ENCODE assay signal across 16 mouse cellular contexts in the genomic region with DNA sequence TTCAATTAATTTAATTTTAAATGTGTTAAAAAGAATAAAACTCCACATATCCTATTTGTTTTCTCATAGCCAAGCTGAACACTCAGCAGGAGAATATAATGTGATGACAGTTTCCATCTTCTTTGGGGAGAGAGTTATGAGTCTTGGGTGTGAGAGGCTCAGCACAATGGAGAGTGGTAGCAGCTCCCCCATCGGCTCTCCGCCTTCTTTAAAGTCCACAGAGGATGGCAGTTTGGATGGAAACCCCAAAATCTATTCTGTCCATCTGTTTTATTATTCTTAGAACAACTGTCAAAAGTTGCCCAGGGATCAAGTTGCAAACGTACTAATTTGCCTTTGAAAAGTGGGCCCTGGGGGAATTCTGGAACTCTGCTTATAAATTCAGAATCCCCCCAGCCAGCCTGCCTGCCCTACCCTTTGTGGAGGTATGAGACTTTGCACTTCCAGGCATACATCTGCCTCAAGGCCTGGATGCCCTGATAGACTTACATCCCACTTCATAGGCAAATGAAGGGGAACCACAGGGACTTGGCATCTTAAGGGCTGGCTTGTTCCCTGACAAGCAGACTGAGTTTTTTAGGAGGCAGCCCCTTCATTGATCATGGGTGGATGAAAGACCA.
DNase-seq lines count a peak whose midpoint lies in the region; ATAC-seq and TF ChIP-seq lines count a peak whose summit lies in the region.
"Had no signal": no experiment of that assay in that cellular context is flagged by ENCODE, and none has a peak within 500 bp of the region (broad histone marks: within the 10 kb centered on the region; RNA-seq: fewer than 3 reads in every experiment).

No protein-coding gene starts in this region.

- no peak overlapping the region for H3K9ac ChIP-seq in ES-Bruce4 (ENCODE audit: low read depth, poor library complexity, severe bottlenecking)
- H3K9ac ChIP-seq in ES-E14 (ENCODE audit: insufficient read depth, low read depth, low read length, poor library complexity, severe bottlenecking): no peak overlapping the region
- 0 out of 2 replicates have a peak overlapping the region, but pooled peaks have one; percentile 2 for H3K9ac ChIP-seq in forebrain, embryonic 11.5 days (ENCODE audit: low read length)
- H3K9ac ChIP-seq: limb, embryonic 15.5 days; neural tube, embryonic 12.5 days; stomach, embryonic 15.5 days had no signal

- TF ChIP-seq CTCF in ES-Bruce4 (IDR thresholded peaks at IDR 0.05; ENCODE audit: low read depth, low read length): no peak

- in situ Hi-C loops in ES-E14 (cut with MboI; ENCODE audit: low sequenced_read_pairs in 2 of 2, unreplicated experiment in 2 of 2): no loop called here

- H3K4me3 ChIP-seq in ES-Bruce4 (ENCODE audit: low read depth, low read length) (no peak overlapping the region), ES-E14 (ENCODE audit: insufficient read depth in 1 of 2, low read depth in 1 of 2, low read length in 2 of 2, poor library complexity in 1 of 2, severe bottlenecking in 1 of 2) (no peak overlapping the region)
- H3K4me3 ChIP-seq in forebrain, embryonic 11.5 days (ENCODE audit: low read depth, low read length): no peak overlapping the region
- H3K4me3 ChIP-seq: limb, embryonic 15.5 days; neural tube, embryonic 12.5 days; stomach, embryonic 15.5 days had no signal

- H3K9me3 ChIP-seq in ES-Bruce4 (replicated peaks; ENCODE audit: control insufficient read depth, insufficient read depth, low read length, poor library complexity, severe bottlenecking): no peaks in the 10 kb centered on the region
- no peaks in the 10 kb centered on the region for H3K9me3 ChIP-seq in ES-E14 (ENCODE audit: control insufficient read depth, insufficient read depth, low read depth, low read length)
- H3K9me3 ChIP-seq in forebrain, embryonic 11.5 days (ENCODE audit: control insufficient read depth, low read length): no peaks in the 10 kb centered on the region
- H3K9me3 ChIP-seq: limb, embryonic 15.5 days; neural tube, embryonic 12.5 days; stomach, embryonic 15.5 days had no signal

- 33% methylated on average over 3 of the region's 3 CpGs for WGBS in forebrain, embryonic 11.5 days

- peaks cover 18% of the 10 kb centered on the region for H3K4me1 ChIP-seq in ES-Bruce4 (ENCODE audit: control insufficient read depth, insufficient read depth, low read length)
- peaks cover 26 to 36% of the 10 kb centered on the region in 2 experiments for H3K4me1 ChIP-seq in ES-E14 (ENCODE audit: control insufficient read depth in 2 of 2, insufficient read depth in 2 of 2, low read length in 2 of 2, poor library complexity in 1 of 2)
- H3K4me1 ChIP-seq in forebrain, embryonic 11.5 days (replicated peaks; ENCODE audit: control insufficient read depth, insufficient read depth, low read length): peaks cover 15% of the 10 kb centered on the region; the same call in 1 of the 2 replicates
- H3K4me1 ChIP-seq: limb, embryonic 15.5 days; stomach, embryonic 15.5 days had no signal

- peak; percentile 45; the same call in 1 of the 2 replicates for ATAC-seq in forebrain, embryonic 11.5 days (replicated peaks; ENCODE audit: low FRiP score)

- H3K36me3 ChIP-seq in ES-Bruce4 (ENCODE audit: control insufficient read depth, insufficient read depth, low read length, poor library complexity, severe bottlenecking): no peaks in the 10 kb centered on the region
- H3K36me3 ChIP-seq in ES-E14 (ENCODE audit: control insufficient read depth, insufficient read depth, low read length, poor library complexity, severe bottlenecking): no peaks in the 10 kb centered on the region
- no peaks in the 10 kb centered on the region for H3K36me3 ChIP-seq in forebrain, embryonic 11.5 days (ENCODE audit: control insufficient read depth, insufficient read depth, low read length)
- H3K36me3 ChIP-seq: limb, embryonic 15.5 days; neural tube, embryonic 12.5 days; stomach, embryonic 15.5 days had no signal

- no peak overlapping the region for H3K4me2 ChIP-seq in forebrain, embryonic 11.5 days (ENCODE audit: low read depth, low read length, severe bottlenecking)
- H3K4me2 ChIP-seq: limb, embryonic 15.5 days; neural tube, embryonic 12.5 days; stomach, embryonic 15.5 days had no signal

- H3K27me3 ChIP-seq in ES-Bruce4 (ENCODE audit: control insufficient read depth, insufficient read depth, low read length, poor library complexity, severe bottlenecking): no peaks in the 10 kb centered on the region
- no peaks in the 10 kb centered on the region for H3K27me3 ChIP-seq in forebrain, embryonic 11.5 days (ENCODE audit: control insufficient read depth, insufficient read depth, low read length)
- H3K27me3 ChIP-seq: limb, embryonic 15.5 days; neural tube, embryonic 12.5 days; stomach, embryonic 15.5 days had no signal

- DNase-seq in ES-E14 (ENCODE audit: low read depth, low spot score): no peak
- DNase-seq in forebrain, embryonic 11.5 days (ENCODE audit: low spot score): no peak
- DNase-seq in mesoderm, embryonic 11.5 days (ENCODE audit: low read depth, low spot score): peak; percentile 44
- no peak for DNase-seq in urinary bladder, adult 18-20 months (ENCODE audit: low spot score in 2 of 2)
- DNase-seq in layer of hippocampus, postnatal 25 days (ENCODE audit: extremely low spot score in 1 of 2, low spot score in 1 of 2): no peak
- no peak for DNase-seq in left cerebral cortex, adult 9 months (ENCODE audit: low spot score in 2 of 2)
- DNase-seq: adrenal gland, adult 2 months; cerebellum, adult 11-12 months; gastrocnemius, postnatal 14 days; kidney, adult 18-20 months; kidney, postnatal 14 days; spleen, adult 18-20 months had no signal

- peak; percentile 98 for TF ChIP-seq EP300 in ES-Bruce4 (IDR thresholded peaks at IDR 0.05; ENCODE audit: insufficient read depth, low read depth, low read length)

- H3K27ac ChIP-seq in ES-Bruce4 (ENCODE audit: insufficient read depth, low read length) (peak overlapping the region; percentile 87), ES-E14 (ENCODE audit: insufficient read depth, low read depth, low read length, poor library complexity, severe bottlenecking) (peak overlapping the region; percentile 0; the same call in 1 of the 2 replicates)
- peak overlapping the region; percentile 79 for H3K27ac ChIP-seq in forebrain, embryonic 11.5 days (ENCODE audit: low read depth, low read length)
- H3K27ac ChIP-seq: limb, embryonic 15.5 days; neural tube, embryonic 12.5 days; stomach, embryonic 15.5 days had no signal

- no peak for TF ChIP-seq POLR2A in ES-Bruce4 (IDR thresholded peaks at IDR 0.05; ENCODE audit: insufficient read depth, low read length)

TF ChIP-seq in ES-E14, 5 proteins besides CTCF, POLR2A, EP300 and RAD21:
- no peak for TF ChIP-seq CHD2 (IDR thresholded peaks at IDR 0.05; ENCODE audit: low read depth, low read length)
- TF ChIP-seq MAFK (IDR thresholded peaks at IDR 0.05; ENCODE audit: insufficient read depth, low read depth, low read length): no peak
- no peak for TF ChIP-seq HCFC1 (IDR thresholded peaks at IDR 0.05; ENCODE audit: borderline replicate concordance, insufficient read depth, low read length)
- no peak for TF ChIP-seq ZC3H11A (IDR thresholded peaks at IDR 0.05; ENCODE audit: borderline replicate concordance, low read depth, low read length)
- no peak for TF ChIP-seq ZNF384 (IDR thresholded peaks at IDR 0.05; ENCODE audit: low read depth, low read length)

Comparison
In these comparisons a context has a peak if more than half of its experiments do, and no peak if none do; other contexts are left out.
1. H3K27ac ChIP-seq: peak in every context shown above with its lines; median percentile 87 in ES-Bruce4; 79 in forebrain, embryonic 11.5 days; 0 in ES-E14.